Mouse (Mus musculus) hindbrain, embryonic 13.5 days (tissue): ENCODE data around the gene Mss51. TPM values are rescaled to one million over a fixed set of nuclear protein-coding genes. Genes with fewer than 3 reads are reported as not detected.
A peak's percentile ranks its signal among the peaks of the same experiment; 100 is the strongest.

Experiments
- ATAC-seq: fragments of 200-750 bp; cut with Nextera tagmentation; 2 replicates; pipeline ENCODE4 v1.8.0; 2017; ENCODE audit warnings: moderate TSS enrichment; ENCODE audit not compliant: low FRiP score
- H3K27ac ChIP-seq: fragments of 300-500 bp; sonication (generic); 2 replicates; pipeline ENCODE4 v1.5.1; 2015; ENCODE audit warnings: inconsistent platforms, mild to moderate bottlenecking, moderate library complexity
- H3K27me3 ChIP-seq: fragments of 300-500 bp; sonication (generic); 2 replicates; pipeline ENCODE4 v1.6.1; 2015; ENCODE audit warnings: mild to moderate bottlenecking, inconsistent platforms
- H3K36me3 ChIP-seq: fragments of 300-500 bp; sonication (generic); 2 replicates; pipeline ENCODE4 v1.6.1; 2015; ENCODE audit warnings: mild to moderate bottlenecking, inconsistent platforms
- H3K4me1 ChIP-seq: fragments of 300-500 bp; sonication (generic); replicated peaks from 2 replicates; pipeline ENCODE4 v1.6.1; 2015; ENCODE audit warnings: inconsistent platforms
- H3K4me2 ChIP-seq: fragments of 300-500 bp; sonication (generic); 2 replicates; pipeline ENCODE4 v1.6.1; 2015; ENCODE audit warnings: inconsistent platforms, mild to moderate bottlenecking, moderate library complexity
- H3K4me3 ChIP-seq: fragments of 300-500 bp; sonication (generic); 2 replicates; pipeline ENCODE4 v1.5.1; 2015; ENCODE audit warnings: mild to moderate bottlenecking, inconsistent platforms
- H3K9ac ChIP-seq: fragments of 300-500 bp; sonication (generic); 2 replicates; pipeline ENCODE4 v1.6.1; 2015; ENCODE audit warnings: mild to moderate bottlenecking, inconsistent platforms
- H3K9me3 ChIP-seq: fragments of 300-500 bp; sonication (generic); 2 replicates; pipeline ENCODE4 v1.6.1; 2016; ENCODE audit warnings: inconsistent platforms
- WGBS: fragments of 180-500 bp; shearing (Covaris S2); methylation state at CpG from one replicate; pipeline ENCODE4 v1.1.7; 2015; 5-methylcytosine and 5-hydroxymethylcytosine counted together
- polyA plus RNA-seq: library from polyadenylated mRNA; unstranded; fragments of >200 nt; fragmentation: Nextera tagmentation; extraction: Ambion mirVana; gene quantifications from 2 replicates; pipeline ENCODE4 v1.2.1, GENCODE M21; 2015

Gene Mss51
- 0.41 and 0.82 TPM in 2 replicates for polyA plus RNA-seq

DNA sequence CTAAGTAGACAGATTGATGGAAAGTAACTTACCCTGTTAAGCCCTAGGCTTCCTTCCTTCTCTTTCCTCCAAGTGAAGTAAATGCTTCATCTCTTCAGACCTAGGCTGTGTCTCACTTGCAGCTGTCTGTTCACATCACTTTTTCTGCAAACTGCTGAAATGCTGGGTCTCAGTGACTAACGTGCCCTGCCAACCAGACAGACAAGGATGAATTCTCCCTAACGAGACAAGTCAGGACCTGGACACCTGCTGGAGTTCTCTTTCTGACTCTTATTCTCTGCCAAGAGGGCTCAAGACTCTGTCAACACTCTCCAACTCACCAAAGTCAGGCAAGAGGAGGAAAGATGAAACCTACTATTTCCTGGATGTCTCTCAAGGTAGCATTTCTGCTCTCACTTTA lies at the start of gene Mss51:
TSS of gene Mss51 (minus strand) at position 299 of the 400 bp plus-strand sequence.
- Histone ChIP-seq H3K4me3 (no peak within 1 kb of the TSS), H3K36me3 (peaks cover 36% of the 10 kb centered on the region), H3K27me3 (no peaks in the 10 kb centered on the region), H3K9ac (no peak within 1 kb of the TSS), H3K27ac (no peak within 1 kb of the TSS), H3K9me3 (no peaks in the 10 kb centered on the region), H3K4me1 (no peaks in the 10 kb centered on the region), H3K4me2 (no peak within 1 kb of the TSS)
- WGBS, result 83% methylated on average over 2 of the region's 2 CpGs
- no peak for ATAC-seq

DNA sequence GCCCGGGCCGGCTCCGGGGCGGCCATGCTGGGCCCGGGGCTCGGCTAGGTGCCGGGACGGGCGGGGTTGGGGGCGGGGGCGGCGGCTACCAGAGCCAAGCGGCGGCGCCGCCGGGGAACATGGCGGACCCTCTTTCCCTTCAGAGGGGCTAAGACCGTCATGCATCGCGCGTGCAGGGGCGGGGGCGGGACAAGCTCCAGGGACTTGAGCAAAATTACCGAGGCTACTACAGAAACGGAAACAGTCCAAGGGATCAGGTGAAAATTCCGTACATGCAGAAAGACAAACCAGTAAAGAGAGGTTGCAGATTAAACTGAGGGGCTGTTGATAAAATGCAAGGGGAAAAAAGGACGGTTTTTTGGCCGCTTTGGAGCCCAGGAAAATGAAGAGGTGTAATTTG lies 49.7 kb upstream of the Mss51 start, which contains the start of gene Ppp3cb:
TSS of gene Ppp3cb (minus strand) at position 159 of the 400 bp plus-strand sequence.
- under 1% methylated on average over 29 of the region's 29 CpGs for WGBS
- Histone ChIP-seq H3K27ac (peak within 1 kb of the TSS; percentile 98), H3K4me3 (peak within 1 kb of the TSS; percentile 92), H3K9me3 (no peaks in the 10 kb centered on the region), H3K4me2 (peak within 1 kb of the TSS; percentile 63), H3K27me3 (no peaks in the 10 kb centered on the region), H3K9ac (peak within 1 kb of the TSS; percentile 96), H3K36me3 (peaks cover 29% of the 10 kb centered on the region), H3K4me1 (peaks cover 19% of the 10 kb centered on the region)
- ATAC-seq, result peak; percentile 93

DNA sequence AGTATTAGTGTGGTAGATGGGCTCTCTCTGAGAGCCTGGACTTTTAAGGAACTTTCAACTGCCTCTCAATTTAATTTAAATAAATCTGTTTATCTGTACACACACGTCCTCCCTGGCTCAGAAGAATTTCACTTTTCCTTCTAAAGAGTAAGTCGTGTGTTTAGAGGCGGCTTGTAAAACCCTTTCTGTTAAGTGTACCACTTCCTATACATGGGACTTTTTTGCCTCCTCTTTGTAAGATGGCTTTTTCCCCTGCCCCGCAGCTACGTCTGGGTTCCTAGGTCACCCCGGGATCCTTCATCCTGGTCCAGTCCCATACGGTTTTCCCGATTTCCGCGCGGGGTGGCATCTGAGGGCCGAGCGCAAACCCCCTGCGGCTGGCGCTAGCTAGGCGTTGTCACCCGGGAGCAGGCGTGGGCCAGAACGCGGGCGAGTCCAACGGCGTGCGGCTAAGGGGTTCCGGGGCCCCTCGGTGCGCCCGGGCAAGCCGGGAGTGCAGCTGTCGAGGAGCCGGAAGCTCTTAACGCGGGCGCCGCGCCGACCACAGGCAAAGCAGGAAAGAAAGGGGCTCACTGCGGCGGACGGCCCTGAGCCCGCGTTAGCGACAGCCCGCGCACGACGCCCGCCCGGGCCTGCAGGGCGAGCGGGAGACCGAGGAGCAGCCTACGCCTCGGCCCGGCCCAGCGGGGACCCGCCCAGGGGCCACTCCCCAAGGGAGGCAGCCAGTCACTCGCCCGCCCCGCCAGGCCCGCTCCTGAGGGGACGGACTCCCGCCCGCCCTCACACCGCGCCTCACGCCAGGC lies 49.0 kb upstream of the Mss51 start:
- WGBS, result under 1% methylated on average over 53 of the region's 67 CpGs
- peaks cover 19% of the 10 kb centered on the region for H3K4me1 ChIP-seq
- H3K27ac ChIP-seq, result peak overlapping the region; percentile 98
- H3K27me3 ChIP-seq, result no peaks in the 10 kb centered on the region
- peak overlapping the region; percentile 63 for H3K4me2 ChIP-seq
- peak; percentile 95 for ATAC-seq
- H3K36me3 ChIP-seq, result peaks cover 24% of the 10 kb centered on the region
- peak overlapping the region; percentile 96 for H3K9ac ChIP-seq
- H3K9me3 ChIP-seq, result no peaks in the 10 kb centered on the region
- H3K4me3 ChIP-seq, result peak overlapping the region; percentile 92

DNA sequence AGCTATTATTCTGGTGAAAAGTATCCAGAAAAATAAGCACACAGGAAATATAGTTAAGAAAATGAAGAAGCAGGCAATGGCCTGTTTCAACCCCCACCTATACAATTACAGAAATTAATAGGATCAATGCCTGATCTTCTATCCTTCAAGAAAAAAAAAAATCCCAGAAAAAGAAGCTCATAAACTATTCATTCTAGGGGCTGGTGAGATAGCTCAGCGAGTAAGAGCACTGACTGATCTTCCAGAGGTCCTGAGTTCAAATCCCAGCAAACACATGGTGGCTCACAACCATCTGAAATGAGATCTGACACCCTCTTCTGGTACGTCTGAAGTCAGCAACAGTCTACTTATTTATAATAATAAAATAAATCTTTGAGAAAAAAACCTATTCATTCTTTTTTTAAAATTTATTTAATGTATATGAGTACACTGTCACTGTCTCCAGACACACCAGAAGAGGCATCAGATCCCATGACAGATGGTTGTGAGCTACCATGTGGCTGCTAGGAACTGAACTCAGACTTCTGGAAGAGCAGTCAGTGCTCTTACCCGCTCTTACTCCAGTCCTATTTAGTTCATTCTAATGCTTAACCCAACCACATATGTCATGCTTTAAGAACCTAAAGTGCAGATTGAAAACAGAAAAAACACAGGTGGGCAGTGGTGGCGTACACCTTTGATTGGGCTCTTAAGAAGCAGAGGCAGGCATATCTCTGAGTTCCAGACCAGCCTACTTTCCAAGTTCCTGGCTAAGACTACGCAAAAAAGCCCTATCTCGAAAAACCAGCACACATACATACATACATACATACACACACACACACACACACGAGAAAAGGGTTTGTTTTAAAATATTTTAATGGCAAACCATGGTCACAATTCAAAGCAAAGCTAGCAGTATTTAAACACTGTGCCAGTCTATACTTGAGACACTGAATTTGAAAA lies 48.0 kb upstream of the Mss51 start:
- Histone ChIP-seq H3K27ac (no peak overlapping the region), H3K4me1 (peaks cover 19% of the 10 kb centered on the region), H3K4me3 (peak overlapping the region; percentile 92), H3K9ac (no peak overlapping the region), H3K4me2 (peak overlapping the region; percentile 63), H3K9me3 (no peaks in the 10 kb centered on the region), H3K36me3 (peaks cover 16% of the 10 kb centered on the region), H3K27me3 (no peaks in the 10 kb centered on the region)
- WGBS, result 72% methylated on average over 7 of the region's 7 CpGs
- no peak for ATAC-seq

DNA sequence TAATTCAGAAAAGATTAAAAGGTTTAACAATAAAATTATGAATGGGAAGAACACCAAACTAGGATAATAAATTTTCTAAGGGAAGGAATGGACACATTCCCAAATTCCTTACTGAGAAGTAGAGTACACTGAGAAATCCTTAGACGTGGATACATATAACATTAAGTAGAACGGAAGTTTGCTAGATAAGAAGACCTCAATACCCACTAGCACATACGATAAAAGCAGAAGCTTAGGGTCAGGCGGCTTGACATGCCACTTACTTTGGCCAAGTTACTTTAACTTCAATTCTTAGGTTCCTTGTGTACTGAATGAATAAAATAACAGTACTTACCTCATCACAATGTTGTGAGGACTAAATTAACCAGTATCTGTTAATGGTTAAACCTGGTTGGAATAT lies 32.9 kb upstream of the Mss51 start:
- H3K36me3 ChIP-seq, result no peaks in the 10 kb centered on the region; the same call in 1 of the 2 replicates
- no peak for ATAC-seq
- no peak overlapping the region for H3K4me3 ChIP-seq
- no peak overlapping the region for H3K9ac ChIP-seq
- H3K4me2 ChIP-seq, result no peak overlapping the region
- H3K27me3 ChIP-seq, result no peaks in the 10 kb centered on the region
- H3K9me3 ChIP-seq, result no peaks in the 10 kb centered on the region
- WGBS, result 95% methylated on average over 4 of the region's 4 CpGs
- H3K27ac ChIP-seq, result no peak overlapping the region
- H3K4me1 ChIP-seq, result no peaks in the 10 kb centered on the region

DNA sequence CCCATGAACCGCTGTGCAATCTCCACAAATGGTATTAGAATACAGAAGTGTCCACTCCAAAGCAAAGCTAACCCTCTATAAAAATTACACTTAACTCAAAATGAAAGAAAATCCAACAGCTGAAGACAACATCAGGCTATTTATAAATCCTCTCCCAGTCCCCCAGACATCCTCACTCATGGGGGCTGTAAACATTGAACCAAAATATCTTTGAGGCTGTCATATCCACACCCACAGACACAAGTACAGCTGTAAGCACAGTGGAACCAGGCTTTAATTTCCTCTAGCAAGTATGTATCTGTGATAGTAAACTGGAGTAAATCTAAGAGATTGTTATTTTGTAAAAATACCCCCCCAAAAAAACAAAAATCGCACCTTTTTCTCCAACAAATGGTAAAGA lies 23.5 kb upstream of the Mss51 start:
- Histone ChIP-seq H3K27ac (no peak overlapping the region), H3K4me3 (no peak overlapping the region), H3K9ac (no peak overlapping the region), H3K9me3 (no peaks in the 10 kb centered on the region), H3K36me3 (peaks cover 29% of the 10 kb centered on the region), H3K27me3 (no peaks in the 10 kb centered on the region), H3K4me1 (no peaks in the 10 kb centered on the region), H3K4me2 (no peak overlapping the region)
- 95% methylated on average over 2 of the region's 2 CpGs for WGBS
- ATAC-seq, result no peak

DNA sequence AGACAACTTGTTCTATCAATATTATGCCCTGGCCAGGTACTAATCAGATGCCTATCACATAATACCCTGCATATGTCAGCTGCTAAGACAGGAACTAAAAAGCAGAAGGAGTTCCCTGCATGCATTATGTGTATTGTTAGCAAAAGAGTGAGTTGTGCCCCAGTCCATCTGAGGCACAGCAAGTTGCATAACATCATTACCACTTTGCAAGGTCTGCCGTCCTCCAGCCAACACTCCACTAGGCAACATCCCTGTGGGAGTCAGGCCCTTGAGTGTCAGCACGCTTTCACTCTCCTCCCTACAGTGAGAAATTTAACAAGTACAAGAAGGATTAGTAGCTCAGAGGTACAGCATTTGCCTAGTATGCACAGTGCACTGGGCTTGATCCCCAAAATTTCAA lies 11.7 kb upstream of the Mss51 start:
- WGBS, result 79% methylated on average over 2 of the region's 2 CpGs

DNA sequence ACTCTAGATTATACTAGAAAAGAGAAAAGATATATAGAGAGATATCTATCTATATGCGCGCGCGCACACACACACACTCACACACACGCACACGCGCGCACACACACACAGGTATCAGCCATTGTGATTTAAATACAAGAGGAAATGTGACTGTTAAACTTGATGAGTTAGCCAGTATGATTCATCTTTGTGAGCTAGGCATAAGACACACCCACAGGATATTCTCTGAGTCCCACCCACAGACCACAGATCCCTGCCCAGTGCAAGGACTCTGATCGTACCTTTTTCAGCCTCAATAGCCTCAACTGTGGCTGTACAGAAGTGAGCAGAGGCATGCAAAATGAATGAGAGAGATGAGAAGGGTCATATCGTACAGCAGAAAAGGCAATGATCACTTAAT lies 6.3 kb upstream of the Mss51 start:
- Histone ChIP-seq H3K4me1 (no peaks in the 10 kb centered on the region), H3K27me3 (no peaks in the 10 kb centered on the region), H3K4me2 (no peak overlapping the region), H3K9me3 (no peaks in the 10 kb centered on the region), H3K9ac (no peak overlapping the region), H3K36me3 (peaks cover 20% of the 10 kb centered on the region), H3K27ac (no peak overlapping the region), H3K4me3 (no peak overlapping the region)
- WGBS, result 98% methylated on average over 10 of the region's 10 CpGs
- ATAC-seq, result no peak

More for the DNA sequence above, 11.7 kb upstream of the Mss51 start:
- Histone ChIP-seq H3K9ac (no peak overlapping the region), H3K4me1 (no peaks in the 10 kb centered on the region), H3K4me3 (no peak overlapping the region), H3K27ac (no peak overlapping the region), H3K36me3 (peaks cover 7% of the 10 kb centered on the region), H3K27me3 (no peaks in the 10 kb centered on the region), H3K9me3 (no peaks in the 10 kb centered on the region), H3K4me2 (no peak overlapping the region)
- no peak for ATAC-seq

DNA sequence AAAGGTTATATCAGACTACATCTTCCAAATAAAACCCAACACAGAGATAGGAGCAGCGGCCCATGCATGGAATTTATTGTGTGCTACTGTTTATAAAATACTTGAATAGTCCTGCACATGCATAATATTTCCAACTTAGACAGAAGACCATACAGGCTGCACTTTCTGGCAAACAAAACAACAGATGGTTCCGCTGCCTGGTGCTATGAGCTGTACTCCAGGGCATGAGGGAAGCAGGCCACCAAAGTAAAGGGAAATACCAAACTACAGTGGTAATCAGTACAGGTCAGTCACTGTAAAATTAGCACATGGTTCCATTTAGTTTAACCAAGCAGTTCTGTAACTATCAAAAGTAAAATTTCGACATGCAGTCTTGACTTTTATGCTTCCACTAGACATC lies 3.3 kb upstream of the Mss51 start:
- peaks cover 39% of the 10 kb centered on the region for H3K36me3 ChIP-seq
- no peaks in the 10 kb centered on the region for H3K9me3 ChIP-seq
- no peak overlapping the region for H3K9ac ChIP-seq
- H3K4me3 ChIP-seq, result no peak overlapping the region
- no peak overlapping the region for H3K4me2 ChIP-seq
- no peak overlapping the region for H3K27ac ChIP-seq
- no peaks in the 10 kb centered on the region for H3K4me1 ChIP-seq
- ATAC-seq, result no peak
- WGBS, result 93% methylated on average over 3 of the region's 3 CpGs
- H3K27me3 ChIP-seq, result no peaks in the 10 kb centered on the region

DNA sequence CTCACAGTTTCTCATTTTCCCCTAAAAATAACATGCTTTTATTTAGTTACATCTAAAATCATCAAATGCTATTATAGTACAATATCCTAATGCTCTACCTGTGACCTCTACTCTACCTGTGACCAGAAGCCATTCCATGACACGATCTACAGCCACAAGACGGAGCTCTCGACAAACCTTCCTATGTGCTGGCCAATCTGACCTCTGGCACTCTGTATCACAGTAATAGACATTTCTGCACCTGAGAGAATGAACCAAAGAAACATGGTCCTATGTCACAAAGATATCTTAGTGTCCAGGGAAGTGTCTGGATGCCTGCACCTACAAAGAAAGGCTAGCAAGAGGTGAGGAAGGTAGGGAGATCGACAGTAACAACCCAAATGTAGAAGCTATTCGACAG lies 10.7 kb downstream of the Mss51 start:
- ATAC-seq, result no peak
- Histone ChIP-seq H3K4me1 (no peaks in the 10 kb centered on the region), H3K4me2 (no peak overlapping the region), H3K27me3 (no peaks in the 10 kb centered on the region), H3K36me3 (peaks cover 27% of the 10 kb centered on the region), H3K9me3 (no peaks in the 10 kb centered on the region), H3K9ac (no peak overlapping the region), H3K4me3 (no peak overlapping the region), H3K27ac (no peak overlapping the region)
- WGBS, result 97% methylated on average over 5 of the region's 5 CpGs

DNA sequence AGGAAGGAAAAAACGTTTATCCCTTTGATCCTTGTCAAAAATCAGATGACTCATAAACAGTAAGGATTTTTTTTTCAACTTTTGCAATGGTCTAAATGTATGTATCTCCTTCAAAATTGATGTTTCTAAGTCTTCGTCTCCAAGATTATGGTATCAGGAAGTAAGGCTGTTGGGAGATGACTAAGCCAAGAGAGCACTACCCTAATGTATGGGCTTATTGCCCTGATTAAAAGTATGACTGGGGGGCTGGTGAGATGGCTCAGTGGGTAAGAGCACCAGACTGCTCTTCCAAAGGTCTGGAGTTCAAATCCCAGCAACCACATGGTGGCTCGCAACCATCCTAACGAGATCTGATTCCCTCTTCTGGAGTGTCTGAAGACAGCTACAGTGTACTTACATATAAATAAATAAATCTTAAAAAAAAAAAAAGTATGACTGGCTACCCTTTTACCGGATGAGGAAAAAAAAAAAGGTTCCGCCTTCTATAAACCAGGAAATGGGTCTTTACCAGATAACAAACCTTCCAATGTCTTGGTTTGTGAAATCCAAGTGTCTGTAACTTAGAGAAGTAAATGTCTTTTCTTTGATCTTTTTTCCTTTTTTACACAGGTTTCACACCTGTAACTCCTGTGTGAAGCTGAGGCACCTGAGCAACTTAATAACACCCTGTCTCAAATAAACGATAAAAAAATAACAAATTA lies 14.5 kb downstream of the Mss51 start:
- Histone ChIP-seq H3K4me1 (peaks cover 8% of the 10 kb centered on the region; the same call in 1 of the 2 replicates), H3K27ac (no peak overlapping the region), H3K4me2 (no peak overlapping the region), H3K9me3 (no peaks in the 10 kb centered on the region), H3K36me3 (peaks cover 22% of the 10 kb centered on the region), H3K9ac (no peak overlapping the region), H3K27me3 (peaks cover 9% of the 10 kb centered on the region; the same call in 1 of the 2 replicates), H3K4me3 (no peak overlapping the region)
- WGBS, result 92% methylated on average over 7 of the region's 7 CpGs
- no peak for ATAC-seq

DNA sequence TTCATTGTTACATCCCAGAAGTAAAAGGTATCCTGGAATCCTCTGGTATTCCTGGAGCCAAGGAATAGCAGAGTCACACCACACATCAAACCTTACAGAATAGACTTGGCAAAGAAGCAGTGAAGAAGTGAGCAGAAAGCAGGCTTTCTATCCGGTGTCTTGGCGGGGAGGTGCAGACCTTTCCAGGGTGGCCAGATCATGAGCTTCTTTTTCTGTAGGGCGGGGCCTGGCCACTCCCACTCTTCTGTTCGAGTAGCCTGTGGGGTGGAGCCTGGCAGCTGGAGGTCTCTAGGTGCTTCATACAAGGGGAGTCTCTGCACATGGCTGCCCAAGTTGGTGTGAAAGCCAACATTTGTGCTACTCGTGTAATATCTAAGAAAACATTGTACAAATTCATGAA lies 15.5 kb downstream of the Mss51 start:
- no peak for ATAC-seq
- H3K9me3 ChIP-seq, result no peaks in the 10 kb centered on the region
- 24% methylated on average over 5 of the region's 5 CpGs for WGBS
- H3K9ac ChIP-seq, result no peak overlapping the region
- H3K4me1 ChIP-seq, result peaks cover 8% of the 10 kb centered on the region; the same call in 1 of the 2 replicates
- no peak overlapping the region for H3K4me2 ChIP-seq
- no peak overlapping the region for H3K4me3 ChIP-seq
- H3K27ac ChIP-seq, result no peak overlapping the region
- H3K27me3 ChIP-seq, result peaks cover 9% of the 10 kb centered on the region; the same call in 1 of the 2 replicates
- peaks cover 17% of the 10 kb centered on the region for H3K36me3 ChIP-seq
